Mouse (Mus musculus): ENCODE data around the gene Acsl3. TPM values are rescaled to one million over a fixed set of nuclear protein-coding genes. Genes with fewer than 3 reads are reported as not detected.

The Acsl3 gene
- polyA plus RNA-seq (2015; fragmentation: Nextera tagmentation; extraction: Ambion mirVana): 8.6 and 8.9 TPM in 2 replicates

GRCm38 (mm10) chr1:78657671-78658440 lies at the start of gene Acsl3, which contains the start of gene Utp14b:
Acsl3 (plus strand) TSS chr1:78657825.
Utp14b (plus strand) TSS chr1:78658038.

Other genes starting within 250 kb of the Acsl3 start
- gene Farsb, start 168.9 kb upstream of the Acsl3 start, polyA plus RNA-seq (2015; fragmentation: Nextera tagmentation; extraction: Ambion mirVana): 70.6 and 78.2 TPM in 2 replicates
- not detected in 2 replicates for gene Mogat1, start 146.8 kb upstream of the Acsl3 start, polyA plus RNA-seq (2015; fragmentation: Nextera tagmentation; extraction: Ambion mirVana)
- gene BC035947, start 145.7 kb upstream of the Acsl3 start, polyA plus RNA-seq (2015; fragmentation: Nextera tagmentation; extraction: Ambion mirVana): not detected in 2 replicates
- gene Utp14b, start 213 bp downstream of the Acsl3 start, polyA plus RNA-seq (2015; fragmentation: Nextera tagmentation; extraction: Ambion mirVana): 0.46 and 0.64 TPM in 2 replicates
- gene Kcne4, start 158.9 kb downstream of the Acsl3 start, polyA plus RNA-seq (2015; fragmentation: Nextera tagmentation; extraction: Ambion mirVana): 2.2 and 3.7 TPM in 2 replicates

Measured in spleen, postnatal 0 days (tissue).